In the genomic region with DNA sequence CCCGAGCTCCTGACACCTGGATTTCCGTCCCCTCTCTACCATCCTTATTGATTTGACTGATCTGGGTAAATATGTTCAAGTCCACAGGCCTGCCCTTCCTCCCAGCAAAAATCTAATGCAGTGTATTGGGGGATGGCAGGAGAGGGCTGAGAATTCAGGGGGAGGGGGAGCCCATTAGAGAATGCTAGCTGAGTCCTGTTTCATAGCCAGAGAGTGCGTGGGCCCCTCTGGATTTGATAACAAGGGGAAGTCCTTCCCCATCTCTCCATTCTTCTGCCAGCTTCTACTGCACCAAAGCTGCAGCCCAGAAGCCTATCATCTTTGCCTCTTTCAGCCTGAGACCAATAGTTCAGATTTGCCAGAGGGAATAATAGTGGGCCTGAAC, we compare ENCODE assay signal across 10 mouse cellular contexts. TPM values are rescaled to one million over a fixed set of nuclear protein-coding genes. Genes with fewer than 3 reads are reported as not detected.
DNase-seq lines count a peak whose midpoint lies in the region; ATAC-seq and TF ChIP-seq lines count a peak whose summit lies in the region.
"Had no signal": no experiment of that assay in that cellular context is flagged by ENCODE, and none has a peak within 500 bp of the region (broad histone marks: within the 10 kb centered on the region; RNA-seq: fewer than 3 reads in every experiment).

No protein-coding gene starts in this region.

- H3K36me3 ChIP-seq in forebrain, embryonic 11.5 days (ENCODE audit: control insufficient read depth, insufficient read depth, low read length): no peaks in the 10 kb centered on the region; the same call in 1 of the 2 replicates
- no peaks in the 10 kb centered on the region for H3K36me3 ChIP-seq in forebrain, embryonic 14.5 days (ENCODE audit: control insufficient read depth, insufficient read depth, low read length)
- H3K36me3 ChIP-seq in limb, embryonic 12.5 days: no peaks in the 10 kb centered on the region
- no peaks in the 10 kb centered on the region for H3K36me3 ChIP-seq in limb, embryonic 10.5 days
- H3K36me3 ChIP-seq in hindbrain, embryonic 16.5 days (ENCODE audit: control insufficient read depth, insufficient read depth, low read length): no peaks in the 10 kb centered on the region
- no peaks in the 10 kb centered on the region for H3K36me3 ChIP-seq in midbrain, postnatal 0 days (ENCODE audit: insufficient read depth, low read length)

- DNase-seq in forebrain, embryonic 11.5 days (ENCODE audit: low spot score): no peak
- no peak for DNase-seq in forebrain, embryonic 14.5 days (ENCODE audit: low spot score)
- DNase-seq in limb, embryonic 10.5 days (ENCODE audit: low spot score): no peak
- no peak for DNase-seq in midbrain, postnatal 0 days (ENCODE audit: low spot score)
- no peak for DNase-seq in urinary bladder, postnatal 10 days (ENCODE audit: low spot score)
- DNase-seq in thymus, postnatal 25 days: no peak
- DNase-seq: cerebellum, postnatal 10 days; thymus, adult 18-20 months had no signal

- ATAC-seq in forebrain, embryonic 11.5 days (replicated peaks; ENCODE audit: low FRiP score): no peak
- no peak for ATAC-seq in forebrain, embryonic 14.5 days
- ATAC-seq in limb, embryonic 12.5 days (ENCODE audit: insufficient number of reproducible peaks, insufficient read depth, low FRiP score, low TSS enrichment, low read depth): no peak
- ATAC-seq in hindbrain, embryonic 16.5 days: no peak
- ATAC-seq in midbrain, postnatal 0 days (ENCODE audit: low FRiP score): no peak

- H3K27ac ChIP-seq in forebrain, embryonic 11.5 days (ENCODE audit: low read depth, low read length): no peak overlapping the region
- H3K27ac ChIP-seq in forebrain, embryonic 14.5 days (ENCODE audit: low read depth, low read length): no peak overlapping the region
- H3K27ac ChIP-seq in limb, embryonic 12.5 days: no peak overlapping the region
- no peak overlapping the region for H3K27ac ChIP-seq in limb, embryonic 10.5 days
- H3K27ac ChIP-seq in hindbrain, embryonic 16.5 days (ENCODE audit: low read depth, low read length): no peak overlapping the region
- H3K27ac ChIP-seq in midbrain, postnatal 0 days (ENCODE audit: low read depth, low read length): no peak overlapping the region

- 33% methylated on average over 3 of the region's 3 CpGs for WGBS in forebrain, embryonic 11.5 days
- WGBS in forebrain, embryonic 14.5 days: 34% methylated on average over 3 of the region's 3 CpGs
- 57% methylated on average over 3 of the region's 3 CpGs for WGBS in limb, embryonic 12.5 days
- whole genome bisulfite sequencing in limb, embryonic 10.5 days: 51% methylated on average over 3 of the region's 3 CpGs
- WGBS in hindbrain, embryonic 16.5 days: 45% methylated on average over 3 of the region's 3 CpGs
- 56% methylated on average over 3 of the region's 3 CpGs for WGBS in midbrain, postnatal 0 days

- no peak for TF ChIP-seq CTCF in midbrain, postnatal 0 days (IDR thresholded peaks at IDR 0.05)

- no peak overlapping the region; the same call in 1 of the 2 replicates for H3K9ac ChIP-seq in forebrain, embryonic 11.5 days (ENCODE audit: low read length)
- H3K9ac ChIP-seq in forebrain, embryonic 14.5 days (ENCODE audit: low read length): no peak overlapping the region
- no peak overlapping the region for H3K9ac ChIP-seq in limb, embryonic 12.5 days (replicated peaks)
- H3K9ac ChIP-seq in hindbrain, embryonic 16.5 days (ENCODE audit: low read depth, low read length): no peak overlapping the region
- no peak overlapping the region for H3K9ac ChIP-seq in midbrain, postnatal 0 days (replicated peaks; ENCODE audit: low read length, poor library complexity, severe bottlenecking)

- H3K4me2 ChIP-seq in forebrain, embryonic 11.5 days (ENCODE audit: low read depth, low read length, severe bottlenecking): 0 out of 2 replicates have a peak overlapping the region, but pooled peaks have one; percentile 24
- no peak overlapping the region for H3K4me2 ChIP-seq in forebrain, embryonic 14.5 days (ENCODE audit: low read length)
- peak overlapping the region; percentile 99; the same call in 1 of the 2 replicates for H3K4me2 ChIP-seq in limb, embryonic 12.5 days
- peak overlapping the region; percentile 96 for H3K4me2 ChIP-seq in hindbrain, embryonic 16.5 days (ENCODE audit: low read length)
- H3K4me2 ChIP-seq in midbrain, postnatal 0 days (ENCODE audit: low read depth, low read length, poor library complexity, severe bottlenecking): peak overlapping the region; percentile 82

- H3K4me1 ChIP-seq in forebrain, embryonic 11.5 days (replicated peaks; ENCODE audit: control insufficient read depth, insufficient read depth, low read length): 0 out of 2 replicates have a peak, but pooled peaks cover 6% of the 10 kb centered on the region
- H3K4me1 ChIP-seq in forebrain, embryonic 14.5 days (ENCODE audit: control insufficient read depth, insufficient read depth, low read length): peaks cover 5% of the 10 kb centered on the region; the same call in 1 of the 2 replicates
- peaks cover 10% of the 10 kb centered on the region for H3K4me1 ChIP-seq in limb, embryonic 12.5 days (replicated peaks)
- H3K4me1 ChIP-seq in limb, embryonic 10.5 days: peaks cover 12% of the 10 kb centered on the region
- H3K4me1 ChIP-seq in hindbrain, embryonic 16.5 days (ENCODE audit: control insufficient read depth, insufficient read depth, low read depth, low read length): peaks cover 8% of the 10 kb centered on the region
- H3K4me1 ChIP-seq in midbrain, postnatal 0 days (ENCODE audit: insufficient read depth, low read length): no peaks in the 10 kb centered on the region

- peak overlapping the region; percentile 84; the same call in 1 of the 2 replicates for H3K4me3 ChIP-seq in forebrain, embryonic 11.5 days (ENCODE audit: low read depth, low read length)
- no peak overlapping the region for H3K4me3 ChIP-seq in forebrain, embryonic 14.5 days (ENCODE audit: low read depth, low read length)
- peak overlapping the region; percentile 78; the same call in 1 of the 2 replicates for H3K4me3 ChIP-seq in limb, embryonic 12.5 days (replicated peaks)
- no peak overlapping the region; the same call in 1 of the 2 replicates for H3K4me3 ChIP-seq in limb, embryonic 10.5 days
- no peak overlapping the region for H3K4me3 ChIP-seq in hindbrain, embryonic 16.5 days (ENCODE audit: low read length)
- peak overlapping the region; percentile 66; the same call in 1 of the 2 replicates for H3K4me3 ChIP-seq in midbrain, postnatal 0 days (ENCODE audit: low read depth, low read length)

- H3K27me3 ChIP-seq in forebrain, embryonic 11.5 days (ENCODE audit: control insufficient read depth, insufficient read depth, low read length): peaks cover 4% of the 10 kb centered on the region; the same call in 1 of the 2 replicates
- H3K27me3 ChIP-seq in forebrain, embryonic 14.5 days (replicated peaks; ENCODE audit: control insufficient read depth, insufficient read depth, low read length): no peaks in the 10 kb centered on the region; the same call in 1 of the 2 replicates
- peaks cover 59% of the 10 kb centered on the region for H3K27me3 ChIP-seq in limb, embryonic 12.5 days
- peaks cover 67% of the 10 kb centered on the region for H3K27me3 ChIP-seq in limb, embryonic 10.5 days (ENCODE audit: low read depth, poor library complexity, severe bottlenecking)
- peaks cover 2% of the 10 kb centered on the region; the same call in 1 of the 2 replicates for H3K27me3 ChIP-seq in hindbrain, embryonic 16.5 days (replicated peaks; ENCODE audit: control insufficient read depth, insufficient read depth, low read length)
- no peaks in the 10 kb centered on the region for H3K27me3 ChIP-seq in midbrain, postnatal 0 days (ENCODE audit: insufficient read depth, low read length)

- no peaks in the 10 kb centered on the region for H3K9me3 ChIP-seq in forebrain, embryonic 11.5 days (ENCODE audit: control insufficient read depth, low read length)
- no peaks in the 10 kb centered on the region for H3K9me3 ChIP-seq in forebrain, embryonic 14.5 days (replicated peaks; ENCODE audit: control insufficient read depth, low read length)
- no peaks in the 10 kb centered on the region for H3K9me3 ChIP-seq in limb, embryonic 12.5 days
- no peaks in the 10 kb centered on the region for H3K9me3 ChIP-seq in limb, embryonic 10.5 days (replicated peaks)
- no peaks in the 10 kb centered on the region for H3K9me3 ChIP-seq in hindbrain, embryonic 16.5 days (ENCODE audit: control insufficient read depth, low read length)
- H3K9me3 ChIP-seq in midbrain, postnatal 0 days (ENCODE audit: low read length): no peaks in the 10 kb centered on the region

RNA-seq across cellular contexts. Expression of gene Tspan33, which starts 1.3 kb away (rescaled TPM):
- 7.4 and 8.3 TPM in 2 replicates for polyA plus RNA-seq in forebrain, embryonic 11.5 days (2014; fragmentation: Nextera tagmentation; extraction: Ambion mirVana)
- polyA plus RNA-seq in forebrain, embryonic 14.5 days (2014; fragmentation: Nextera tagmentation; extraction: Ambion mirVana): 2.2 TPM in 2 replicates
- polyA plus RNA-seq in limb, embryonic 12.5 days (2016; fragmentation: Nextera tagmentation; extraction: Ambion mirVana): 5.2 and 6.2 TPM in 2 replicates
- polyA plus RNA-seq in limb, embryonic 10.5 days (2016; fragmentation: Nextera tagmentation; extraction: Ambion mirVana): 6.7 and 7.0 TPM in 2 replicates
- polyA plus RNA-seq in hindbrain, embryonic 16.5 days (2015; fragmentation: Nextera tagmentation; extraction: Ambion mirVana): 10.8 and 15.2 TPM in 2 replicates
- total RNA-seq in midbrain, postnatal 0 days (2014; rRNA removed): 13.8 and 18.5 TPM in 2 replicates
- polyA plus RNA-seq in midbrain, postnatal 0 days (2015; fragmentation: Nextera tagmentation; extraction: Ambion mirVana): 10.7 and 12.4 TPM in 2 replicates

RNA-seq across cellular contexts. Expression of gene Smo, which starts 40.0 kb away (rescaled TPM):
- 72.8 and 78.2 TPM in 2 replicates for polyA plus RNA-seq in forebrain, embryonic 11.5 days (2014; fragmentation: Nextera tagmentation; extraction: Ambion mirVana)
- 9.7 and 10.4 TPM in 2 replicates for polyA plus RNA-seq in forebrain, embryonic 14.5 days (2014; fragmentation: Nextera tagmentation; extraction: Ambion mirVana)
- polyA plus RNA-seq in limb, embryonic 12.5 days (2016; fragmentation: Nextera tagmentation; extraction: Ambion mirVana): 58.7 and 71.4 TPM in 2 replicates
- polyA plus RNA-seq in limb, embryonic 10.5 days (2016; fragmentation: Nextera tagmentation; extraction: Ambion mirVana): 67.6 and 69.3 TPM in 2 replicates
- polyA plus RNA-seq in hindbrain, embryonic 16.5 days (2015; fragmentation: Nextera tagmentation; extraction: Ambion mirVana): 10.4 and 14.2 TPM in 2 replicates
- 38.7 and 42.3 TPM in 2 replicates for total RNA-seq in midbrain, postnatal 0 days (2014; rRNA removed)
- polyA plus RNA-seq in midbrain, postnatal 0 days (2015; fragmentation: Nextera tagmentation; extraction: Ambion mirVana): 7.2 and 7.8 TPM in 2 replicates

Comparison
In these comparisons a context has a peak if more than half of its experiments do, and no peak if none do; other contexts are left out.
1. H3K4me3 ChIP-seq: peak in forebrain, embryonic 11.5 days (single experiment), limb, embryonic 12.5 days (single experiment) and midbrain, postnatal 0 days (single experiment); none in forebrain, embryonic 14.5 days (single experiment), limb, embryonic 10.5 days (single experiment) and hindbrain, embryonic 16.5 days (single experiment).